Mouse (Mus musculus) spleen, adult 2 months (tissue): ENCODE measurements around the gene Plekha6.

Experiments used
- CTCF ChIP-seq: fragments of 200-500 bp; IDR thresholded peaks from 2 replicates; pipeline ENCODE4 v1.5.1; 2011; ENCODE audit warnings: mild to moderate bottlenecking, inconsistent platforms; ENCODE audit not compliant: insufficient read depth, insufficient read length, insufficient replicate concordance; ENCODE audit errors: extremely low read depth
- POLR2A ChIP-seq: fragments of 200-500 bp; IDR thresholded peaks from 2 replicates; pipeline ENCODE4 v1.6.1; 2011; ENCODE audit warnings: low read depth, low read length, inconsistent platforms

- TF ChIP-seq POLR2A (no peak), CTCF (no peak)
These were observed 67.6 kb downstream of the Plekha6 start for GRCm38 (mm10) chr1:133231523-133232193.
